Mouse (Mus musculus): Measurements from ENCODE around the gene Cfap206. TPM values are rescaled to one million over a fixed set of nuclear protein-coding genes. Genes with fewer than 3 reads are reported as not detected.

Gene Cfap206
- 0.53 and 1.3 TPM in 2 replicates for total RNA-seq (2012; rRNA removed)

- no peaks in the 10 kb centered on the region for H3K9me3 ChIP-seq (ENCODE audit: control insufficient read depth, insufficient read depth, low read depth, low read length)
- TF ChIP-seq ZC3H11A (IDR thresholded peaks at IDR 0.05; ENCODE audit: borderline replicate concordance, low read depth, low read length): no peak
- no peak for TF ChIP-seq HCFC1 (IDR thresholded peaks at IDR 0.05; ENCODE audit: borderline replicate concordance, insufficient read depth, low read length)
- TF ChIP-seq MAFK (IDR thresholded peaks at IDR 0.05; ENCODE audit: insufficient read depth, low read depth, low read length): no peak
- TF ChIP-seq CHD2 (IDR thresholded peaks at IDR 0.05; ENCODE audit: low read depth, low read length): no peak
- TF ChIP-seq ZNF384 (IDR thresholded peaks at IDR 0.05; ENCODE audit: low read depth, low read length): no peak
- H3K36me3 ChIP-seq (ENCODE audit: control insufficient read depth, insufficient read depth, low read length, poor library complexity, severe bottlenecking): no peaks in the 10 kb centered on the region
- DNase-seq (ENCODE audit: low read depth, low spot score): peak; percentile 77
- peaks cover 0 to 4% of the 10 kb centered on the region in 2 experiments; a peak in 2 of 4 replicates for H3K4me1 ChIP-seq (ENCODE audit: control insufficient read depth in 2 of 2, insufficient read depth in 2 of 2, low read length in 2 of 2, poor library complexity in 1 of 2)
- no peak within 1 kb of the TSS for H3K27ac ChIP-seq (ENCODE audit: insufficient read depth, low read depth, low read length, poor library complexity, severe bottlenecking)
- H3K4me3 ChIP-seq (ENCODE audit: insufficient read depth in 1 of 2, low read depth in 1 of 2, low read length in 2 of 2, poor library complexity in 1 of 2, severe bottlenecking in 1 of 2): peak within 1 kb of the TSS; percentile 92 to 93
- in situ Hi-C loops (cut with MboI; ENCODE audit: low sequenced_read_pairs in 2 of 2, unreplicated experiment in 2 of 2): no loop called here
- peak within 1 kb of the TSS; percentile 70; the same call in 1 of the 2 replicates for H3K9ac ChIP-seq (ENCODE audit: insufficient read depth, low read depth, low read length, poor library complexity, severe bottlenecking)
Measured at GRCm38 (mm10) chr4:34729851-34730341, at the start of gene Cfap206. Cfap206 (minus strand) TSS chr4:34730206.

- TF ChIP-seq CHD2 (IDR thresholded peaks at IDR 0.05; ENCODE audit: low read depth, low read length) (no peak), HCFC1 (IDR thresholded peaks at IDR 0.05; ENCODE audit: borderline replicate concordance, insufficient read depth, low read length) (peak; percentile 77), MAFK (IDR thresholded peaks at IDR 0.05; ENCODE audit: insufficient read depth, low read depth, low read length) (no peak)
- Histone ChIP-seq H3K9me3 (ENCODE audit: control insufficient read depth, insufficient read depth, low read depth, low read length) (no peaks in the 10 kb centered on the region), H3K27ac (ENCODE audit: insufficient read depth, low read depth, low read length, poor library complexity, severe bottlenecking) (peak within 1 kb of the TSS; percentile 74), H3K4me1 (ENCODE audit: control insufficient read depth in 2 of 2, insufficient read depth in 2 of 2, low read length in 2 of 2, poor library complexity in 1 of 2) (peaks cover 3 to 5% of the 10 kb centered on the region in 2 experiments; a peak in 3 of 4 replicates), H3K9ac (ENCODE audit: insufficient read depth, low read depth, low read length, poor library complexity, severe bottlenecking) (peak within 1 kb of the TSS; percentile 89), H3K4me3 (ENCODE audit: insufficient read depth in 1 of 2, low read depth in 1 of 2, low read length in 2 of 2, poor library complexity in 1 of 2, severe bottlenecking in 1 of 2) (peak within 1 kb of the TSS; percentile 86 to 93), H3K36me3 (ENCODE audit: control insufficient read depth, insufficient read depth, low read length, poor library complexity, severe bottlenecking) (no peaks in the 10 kb centered on the region)
- in situ Hi-C loops (cut with MboI; ENCODE audit: low sequenced_read_pairs in 2 of 2, unreplicated experiment in 2 of 2): no loop called here
- peak; percentile 86 for DNase-seq (ENCODE audit: low read depth, low spot score)
Measured at GRCm38 (mm10) chr4:34777677-34778527, 47.9 kb upstream of the Cfap206 start, which contains the start of gene Smim8. Smim8 (minus strand) TSS chr4:34778423.

GRCm38 (mm10) chr4:34771652-34772371, 41.8 kb upstream of the Cfap206 start:
- DNase-seq (ENCODE audit: low read depth, low spot score): peak; percentile 72
- no peak overlapping the region for H3K9ac ChIP-seq (ENCODE audit: insufficient read depth, low read depth, low read length, poor library complexity, severe bottlenecking)
- peaks cover 4 to 6% of the 10 kb centered on the region in 2 experiments for H3K4me1 ChIP-seq (ENCODE audit: control insufficient read depth in 2 of 2, insufficient read depth in 2 of 2, low read length in 2 of 2, poor library complexity in 1 of 2)
- in situ Hi-C loops (cut with MboI; ENCODE audit: low sequenced_read_pairs in 2 of 2, unreplicated experiment in 2 of 2): no loop called here
- peak overlapping the region in 1 of 2 experiments; percentile 12; a peak in 1 of 4 replicates for H3K4me3 ChIP-seq (ENCODE audit: insufficient read depth in 1 of 2, low read depth in 1 of 2, low read length in 2 of 2, poor library complexity in 1 of 2, severe bottlenecking in 1 of 2)
- peak overlapping the region; percentile 14; the same call in 1 of the 2 replicates for H3K27ac ChIP-seq (ENCODE audit: insufficient read depth, low read depth, low read length, poor library complexity, severe bottlenecking)
- H3K9me3 ChIP-seq (ENCODE audit: control insufficient read depth, insufficient read depth, low read depth, low read length): no peaks in the 10 kb centered on the region
- peak; percentile 70 for TF ChIP-seq MAFK (IDR thresholded peaks at IDR 0.05; ENCODE audit: insufficient read depth, low read depth, low read length)
- 0 out of 2 replicates have a peak, but pooled peaks have one; percentile 48 for TF ChIP-seq CHD2 (IDR thresholded peaks at IDR 0.05; ENCODE audit: low read depth, low read length)
- TF ChIP-seq HCFC1 (IDR thresholded peaks at IDR 0.05; ENCODE audit: borderline replicate concordance, insufficient read depth, low read length): no peak
- H3K36me3 ChIP-seq (ENCODE audit: control insufficient read depth, insufficient read depth, low read length, poor library complexity, severe bottlenecking): no peaks in the 10 kb centered on the region; the same call in 1 of the 2 replicates

- in situ Hi-C loops (cut with MboI; ENCODE audit: low sequenced_read_pairs in 2 of 2, unreplicated experiment in 2 of 2): no loop called here
- no peaks in the 10 kb centered on the region for H3K36me3 ChIP-seq (ENCODE audit: control insufficient read depth, insufficient read depth, low read length, poor library complexity, severe bottlenecking)
- no peak within 1 kb of the TSS for H3K9ac ChIP-seq (ENCODE audit: insufficient read depth, low read depth, low read length, poor library complexity, severe bottlenecking)
- no peak for TF ChIP-seq ZC3H11A (IDR thresholded peaks at IDR 0.05; ENCODE audit: borderline replicate concordance, low read depth, low read length)
- TF ChIP-seq HCFC1 (IDR thresholded peaks at IDR 0.05; ENCODE audit: borderline replicate concordance, insufficient read depth, low read length): no peak
- no peak for TF ChIP-seq CHD2 (IDR thresholded peaks at IDR 0.05; ENCODE audit: low read depth, low read length)
- DNase-seq (ENCODE audit: low read depth, low spot score): no peak
- H3K9me3 ChIP-seq (ENCODE audit: control insufficient read depth, insufficient read depth, low read depth, low read length): no peaks in the 10 kb centered on the region
- H3K4me3 ChIP-seq (ENCODE audit: insufficient read depth in 1 of 2, low read depth in 1 of 2, low read length in 2 of 2, poor library complexity in 1 of 2, severe bottlenecking in 1 of 2): no peak within 1 kb of the TSS
- H3K4me1 ChIP-seq (ENCODE audit: control insufficient read depth in 2 of 2, insufficient read depth in 2 of 2, low read length in 2 of 2, poor library complexity in 1 of 2): no peaks in the 10 kb centered on the region
- H3K27ac ChIP-seq (ENCODE audit: insufficient read depth, low read depth, low read length, poor library complexity, severe bottlenecking): no peak within 1 kb of the TSS
Measured at GRCm38 (mm10) chr4:34756163-34756562, 26.2 kb upstream of the Cfap206 start, which contains the start of gene Gm136. Gm136 (minus strand) TSS chr4:34756263.
